11 mouse cellular contexts compared by ENCODE assay signal in the genomic region with DNA sequence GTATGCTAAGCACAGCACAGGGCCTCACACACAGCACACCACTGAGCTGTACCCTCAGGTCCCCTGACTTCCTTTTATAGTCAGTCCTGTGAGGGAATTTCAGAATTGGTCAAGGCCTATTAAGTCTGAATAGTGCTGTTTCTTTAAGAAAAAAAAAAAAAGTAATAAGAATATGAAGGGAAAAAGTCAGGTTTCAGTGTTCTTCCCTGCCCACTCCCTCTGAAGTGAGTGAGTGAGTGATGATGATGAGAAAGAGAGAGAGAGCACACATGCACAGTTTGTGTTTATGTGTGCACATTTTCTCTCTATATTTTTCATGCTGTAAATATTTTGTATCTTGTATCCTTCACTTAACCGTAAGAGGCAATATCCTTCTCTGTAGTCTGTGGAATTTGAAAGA. TPM values are rescaled to one million over a fixed set of nuclear protein-coding genes. Genes with fewer than 3 reads are reported as not detected.
A peak's percentile ranks its signal among the peaks of the same experiment; 100 is the strongest.
DNase-seq lines count a peak whose midpoint lies in the region; ATAC-seq lines count a peak whose summit lies in the region.
"Had no signal": no experiment of that assay in that cellular context is flagged by ENCODE, and none has a peak within 500 bp of the region (broad histone marks: within the 10 kb centered on the region; RNA-seq: fewer than 3 reads in every experiment).

No protein-coding gene starts in this region.

- peak overlapping the region; percentile 46; the same call in 1 of the 2 replicates for H3K4me2 ChIP-seq in heart, embryonic 13.5 days
- peak overlapping the region; percentile 44 for H3K4me2 ChIP-seq in liver, embryonic 11.5 days
- H3K4me2 ChIP-seq in stomach, embryonic 14.5 days (replicated peaks; ENCODE audit: low read depth, low read length), result 0 out of 2 replicates have a peak overlapping the region, but pooled peaks have one; percentile 10
- H3K4me2 ChIP-seq: forebrain, embryonic 13.5 days had no signal

- peak overlapping the region; percentile 62 for H3K9ac ChIP-seq in heart, embryonic 13.5 days
- 0 out of 2 replicates have a peak overlapping the region, but pooled peaks have one; percentile 16 for H3K9ac ChIP-seq in liver, embryonic 11.5 days (ENCODE audit: low read depth, low read length)
- no peak overlapping the region for H3K9ac ChIP-seq in stomach, embryonic 14.5 days (replicated peaks; ENCODE audit: low read depth, low read length)
- H3K9ac ChIP-seq: forebrain, embryonic 13.5 days had no signal

- H3K27ac ChIP-seq in heart, embryonic 13.5 days (replicated peaks), result peak overlapping the region; percentile 61
- H3K27ac ChIP-seq in liver, embryonic 11.5 days (ENCODE audit: low read depth, low read length), result peak overlapping the region; percentile 73; the same call in 1 of the 2 replicates
- H3K27ac ChIP-seq in stomach, embryonic 14.5 days (ENCODE audit: low read length), result peak overlapping the region; percentile 83; the same call in 1 of the 2 replicates
- H3K27ac ChIP-seq: forebrain, embryonic 13.5 days had no signal

- 40% methylated on average over 1 of the region's 1 CpGs for WGBS in heart, embryonic 13.5 days
- 39% methylated on average over 1 of the region's 1 CpGs for WGBS in liver, embryonic 11.5 days
- 25% methylated on average over 1 of the region's 1 CpGs for WGBS in stomach, embryonic 14.5 days

- no peaks in the 10 kb centered on the region for H3K9me3 ChIP-seq in heart, embryonic 13.5 days
- no peaks in the 10 kb centered on the region for H3K9me3 ChIP-seq in liver, embryonic 11.5 days (ENCODE audit: control insufficient read depth, low read length)
- H3K9me3 ChIP-seq in stomach, embryonic 14.5 days (ENCODE audit: control insufficient read depth, low read depth, low read length), result no peaks in the 10 kb centered on the region
- H3K9me3 ChIP-seq: forebrain, embryonic 13.5 days had no signal

- no peaks in the 10 kb centered on the region for H3K27me3 ChIP-seq in heart, embryonic 13.5 days (replicated peaks)
- no peaks in the 10 kb centered on the region for H3K27me3 ChIP-seq in liver, embryonic 11.5 days (replicated peaks; ENCODE audit: control insufficient read depth, insufficient read depth, low read length)
- H3K27me3 ChIP-seq in stomach, embryonic 14.5 days (ENCODE audit: control insufficient read depth, insufficient read depth, low read length), result no peaks in the 10 kb centered on the region
- H3K27me3 ChIP-seq: forebrain, embryonic 13.5 days had no signal

- no peak for DNase-seq in heart, adult 18-20 months
- DNase-seq in liver, embryonic 11.5 days (ENCODE audit: low spot score), result no peak
- no peak for DNase-seq in liver
- DNase-seq in right cerebral cortex, postnatal 10 days (ENCODE audit: low spot score in 2 of 2), result no peak
- DNase-seq in gastrocnemius, postnatal 4 days (ENCODE audit: low spot score in 2 of 2), result no peak
- DNase-seq: embryo, embryonic 11 days; right cerebral cortex, postnatal 4 days had no signal

- H3K4me3 ChIP-seq in heart, embryonic 13.5 days, result no peak overlapping the region
- no peak overlapping the region for H3K4me3 ChIP-seq in liver, embryonic 11.5 days (ENCODE audit: low read depth, low read length)
- no peak overlapping the region for H3K4me3 ChIP-seq in stomach, embryonic 14.5 days (ENCODE audit: low read depth, low read length)
- H3K4me3 ChIP-seq: forebrain, embryonic 13.5 days had no signal

- peaks cover 20% of the 10 kb centered on the region for H3K4me1 ChIP-seq in heart, embryonic 13.5 days
- H3K4me1 ChIP-seq in liver, embryonic 11.5 days (replicated peaks; ENCODE audit: control insufficient read depth, insufficient read depth, low read length), result peaks cover 18% of the 10 kb centered on the region
- peaks cover 8% of the 10 kb centered on the region; the same call in 1 of the 2 replicates for H3K4me1 ChIP-seq in stomach, embryonic 14.5 days (ENCODE audit: control insufficient read depth, insufficient read depth, low read length)

- no peaks in the 10 kb centered on the region for H3K36me3 ChIP-seq in heart, embryonic 13.5 days
- H3K36me3 ChIP-seq in liver, embryonic 11.5 days (ENCODE audit: control insufficient read depth, insufficient read depth, low read length), result no peaks in the 10 kb centered on the region
- no peaks in the 10 kb centered on the region for H3K36me3 ChIP-seq in stomach, embryonic 14.5 days (ENCODE audit: control insufficient read depth, insufficient read depth, low read length)

- no peak for ATAC-seq in heart, embryonic 13.5 days (ENCODE audit: extremely low read depth, insufficient number of reproducible peaks, low FRiP score, low TSS enrichment)
- no peak; the same call in 1 of the 2 replicates for ATAC-seq in liver, embryonic 11.5 days (replicated peaks; ENCODE audit: low FRiP score)
- 0 out of 2 replicates have a peak, but pooled peaks have one; percentile 3 for ATAC-seq in common myeloid progenitor, adult 5-6 weeks (replicated peaks; ENCODE audit: low read depth, poor library complexity, severe bottlenecking)
- ATAC-seq in stomach, embryonic 14.5 days (ENCODE audit: insufficient number of reproducible peaks, insufficient read depth, low FRiP score, low read depth), result no peak

RNA-seq across cellular contexts. Expression of a gene that starts 11.0 kb away (rescaled TPM):
- polyA plus RNA-seq in heart, embryonic 13.5 days (2015; fragmentation: Nextera tagmentation; extraction: Ambion mirVana), result 2.6 and 3.7 TPM in 2 replicates
- 10 to 100 TPM; 14.8 to 17.6 TPM for total RNA-seq in heart, adult 18-20 months (2021)
- polyA plus RNA-seq in liver, embryonic 11.5 days (2014; fragmentation: Nextera tagmentation; extraction: Ambion mirVana), result 9.8 and 10.0 TPM in 2 replicates
- 41.4 and 44.5 TPM in 2 replicates for total RNA-seq in common myeloid progenitor, adult 5-6 weeks (2017)
- 13.7 and 17.9 TPM in 2 replicates for polyA plus RNA-seq in stomach, embryonic 14.5 days (2014; fragmentation: Nextera tagmentation; extraction: Ambion mirVana)
- 10 to 100 TPM; 25.9 to 29.4 TPM for total RNA-seq in gastrocnemius, postnatal 4 days (2021)

RNA-seq across cellular contexts. Expression of a gene that starts 55.2 kb away (rescaled TPM):
- 112 and 114 TPM in 2 replicates for polyA plus RNA-seq in heart, embryonic 13.5 days (2015; fragmentation: Nextera tagmentation; extraction: Ambion mirVana)
- 10 to 100 TPM; 59.7 to 66.6 TPM for total RNA-seq in heart, adult 18-20 months (2021)
- 106 and 107 TPM in 2 replicates for polyA plus RNA-seq in liver, embryonic 11.5 days (2014; fragmentation: Nextera tagmentation; extraction: Ambion mirVana)
- 41.2 and 44.9 TPM in 2 replicates for total RNA-seq in common myeloid progenitor, adult 5-6 weeks (2017)
- polyA plus RNA-seq in stomach, embryonic 14.5 days (2014; fragmentation: Nextera tagmentation; extraction: Ambion mirVana), result 175 and 181 TPM in 2 replicates
- total RNA-seq in gastrocnemius, postnatal 4 days (2021), result 10 to 100 TPM; 59.5 to 60.6 TPM
